Mouse (Mus musculus): Measurements from ENCODE around the gene Lrp3. TPM values are rescaled to one million over a fixed set of nuclear protein-coding genes. Genes with fewer than 3 reads are reported as not detected.

Gene Lrp3
- polyA plus RNA-seq, 1 experiment from 2014 or later, result 1.6 TPM

GRCm38 (mm10) chr7:35185889-35186569 is 29.3 kb downstream of the Lrp3 start, which contains the start of gene Slc7a10:
Slc7a10 (plus strand) TSS chr7:35186385.
- H3K4me3 ChIP-seq, result peak within 1 kb of the TSS; percentile 48
- peaks cover 19% of the 10 kb centered on the region for H3K4me1 ChIP-seq
- H3K27ac ChIP-seq (replicated peaks), result no peak within 1 kb of the TSS
- WGBS, result 2% methylated on average over 42 of the region's 43 CpGs
- peaks cover 16% of the 10 kb centered on the region for H3K9me3 ChIP-seq
- peaks cover 75% of the 10 kb centered on the region for H3K27me3 ChIP-seq (replicated peaks)
- ATAC-seq (ENCODE audit: extremely low read depth, insufficient number of reproducible peaks, low FRiP score, low TSS enrichment), result no peak
- peak within 1 kb of the TSS; percentile 81 for H3K4me2 ChIP-seq
- no peaks in the 10 kb centered on the region for H3K36me3 ChIP-seq
- H3K9ac ChIP-seq, result peak within 1 kb of the TSS; percentile 64

GRCm38 (mm10) chr7:35184833-35185724 is 30.2 kb downstream of the Lrp3 start:
- H3K4me1 ChIP-seq, result peaks cover 19% of the 10 kb centered on the region
- H3K4me2 ChIP-seq, result peak overlapping the region; percentile 81
- H3K9me3 ChIP-seq, result peaks cover 16% of the 10 kb centered on the region
- H3K4me3 ChIP-seq, result peak overlapping the region; percentile 48
- H3K27ac ChIP-seq (replicated peaks), result no peak overlapping the region
- 3% methylated on average over 54 of the region's 54 CpGs for WGBS
- H3K9ac ChIP-seq, result peak overlapping the region; percentile 64
- peaks cover 66% of the 10 kb centered on the region for H3K27me3 ChIP-seq (replicated peaks)
- H3K36me3 ChIP-seq, result no peaks in the 10 kb centered on the region
- no peak for ATAC-seq (ENCODE audit: extremely low read depth, insufficient number of reproducible peaks, low FRiP score, low TSS enrichment)

- Histone ChIP-seq H3K27ac (replicated peaks) (no peak overlapping the region), H3K9ac (no peak overlapping the region), H3K27me3 (replicated peaks) (peaks cover 32% of the 10 kb centered on the region), H3K4me3 (no peak overlapping the region), H3K9me3 (no peaks in the 10 kb centered on the region), H3K4me1 (peaks cover 6% of the 10 kb centered on the region; the same call in 1 of the 2 replicates), H3K4me2 (no peak overlapping the region), H3K36me3 (no peaks in the 10 kb centered on the region)
- WGBS, result 44% methylated on average over 18 of the region's 18 CpGs
- ATAC-seq (ENCODE audit: extremely low read depth, insufficient number of reproducible peaks, low FRiP score, low TSS enrichment), result no peak
These were observed 38.6 kb downstream of the Lrp3 start for GRCm38 (mm10) chr7:35176412-35177381.

- H3K27me3 ChIP-seq (replicated peaks), result peaks cover 43% of the 10 kb centered on the region
- H3K36me3 ChIP-seq, result no peaks in the 10 kb centered on the region
- H3K9ac ChIP-seq, result no peak overlapping the region
- no peak overlapping the region for H3K4me3 ChIP-seq
- no peak for ATAC-seq (ENCODE audit: extremely low read depth, insufficient number of reproducible peaks, low FRiP score, low TSS enrichment)
- 68% methylated on average over 4 of the region's 4 CpGs for WGBS
- H3K4me1 ChIP-seq, result peaks cover 6% of the 10 kb centered on the region; the same call in 1 of the 2 replicates
- H3K27ac ChIP-seq (replicated peaks), result no peak overlapping the region
- no peak overlapping the region for H3K4me2 ChIP-seq
- no peaks in the 10 kb centered on the region for H3K9me3 ChIP-seq
These were observed 39.8 kb downstream of the Lrp3 start for GRCm38 (mm10) chr7:35175533-35175932.

GRCm38 (mm10) chr7:35172519-35172918 is 42.8 kb downstream of the Lrp3 start:
- Histone ChIP-seq H3K27ac (replicated peaks) (no peak overlapping the region), H3K4me3 (no peak overlapping the region), H3K9me3 (no peaks in the 10 kb centered on the region), H3K9ac (peak overlapping the region; percentile 54; the same call in 1 of the 2 replicates), H3K27me3 (replicated peaks) (peaks cover 64% of the 10 kb centered on the region), H3K4me1 (peaks cover 6% of the 10 kb centered on the region; the same call in 1 of the 2 replicates), H3K36me3 (no peaks in the 10 kb centered on the region), H3K4me2 (peak overlapping the region; percentile 52; the same call in 1 of the 2 replicates)
- no peak for ATAC-seq (ENCODE audit: extremely low read depth, insufficient number of reproducible peaks, low FRiP score, low TSS enrichment)
- 65% methylated on average over 4 of the region's 4 CpGs for WGBS

GRCm38 (mm10) chr7:35171867-35172382 is 43.4 kb downstream of the Lrp3 start:
- H3K9ac ChIP-seq, result peak overlapping the region; percentile 54; the same call in 1 of the 2 replicates
- no peaks in the 10 kb centered on the region for H3K36me3 ChIP-seq
- ATAC-seq (ENCODE audit: extremely low read depth, insufficient number of reproducible peaks, low FRiP score, low TSS enrichment), result no peak
- H3K4me2 ChIP-seq, result peak overlapping the region; percentile 52
- 4% methylated on average over 15 of the region's 16 CpGs for WGBS
- H3K27me3 ChIP-seq (replicated peaks), result peaks cover 65% of the 10 kb centered on the region
- no peaks in the 10 kb centered on the region for H3K9me3 ChIP-seq
- peaks cover 6% of the 10 kb centered on the region; the same call in 1 of the 2 replicates for H3K4me1 ChIP-seq
- H3K27ac ChIP-seq (replicated peaks), result no peak overlapping the region
- H3K4me3 ChIP-seq, result no peak overlapping the region

- 10% methylated on average over 6 of the region's 6 CpGs for WGBS
- no peaks in the 10 kb centered on the region for H3K9me3 ChIP-seq
- H3K27me3 ChIP-seq (replicated peaks), result peaks cover 67% of the 10 kb centered on the region
- H3K36me3 ChIP-seq, result no peaks in the 10 kb centered on the region
- no peak overlapping the region for H3K4me3 ChIP-seq
- H3K4me1 ChIP-seq, result 0 out of 2 replicates have a peak, but pooled peaks cover 3% of the 10 kb centered on the region
- H3K9ac ChIP-seq, result no peak overlapping the region
- 0 out of 2 replicates have a peak, but pooled peaks have one; percentile 6 for ATAC-seq (ENCODE audit: extremely low read depth, insufficient number of reproducible peaks, low FRiP score, low TSS enrichment)
- no peak overlapping the region for H3K4me2 ChIP-seq
- no peak overlapping the region for H3K27ac ChIP-seq (replicated peaks)
These were observed 46.0 kb downstream of the Lrp3 start for GRCm38 (mm10) chr7:35169341-35169740.

- H3K36me3 ChIP-seq, result no peaks in the 10 kb centered on the region
- no peak overlapping the region for H3K4me2 ChIP-seq
- H3K9ac ChIP-seq, result no peak overlapping the region
- 0 out of 2 replicates have a peak, but pooled peaks cover 3% of the 10 kb centered on the region for H3K4me1 ChIP-seq
- no peak overlapping the region for H3K4me3 ChIP-seq
- no peak overlapping the region for H3K27ac ChIP-seq (replicated peaks)
- H3K9me3 ChIP-seq, result no peaks in the 10 kb centered on the region
- 65% methylated on average over 2 of the region's 2 CpGs for WGBS
- H3K27me3 ChIP-seq (replicated peaks), result peaks cover 60% of the 10 kb centered on the region
- no peak for ATAC-seq (ENCODE audit: extremely low read depth, insufficient number of reproducible peaks, low FRiP score, low TSS enrichment)
These were observed 47.4 kb downstream of the Lrp3 start for GRCm38 (mm10) chr7:35167925-35168324.

- Histone ChIP-seq H3K4me3 (no peak overlapping the region), H3K4me2 (no peak overlapping the region), H3K9ac (no peak overlapping the region), H3K27ac (replicated peaks) (no peak overlapping the region), H3K36me3 (no peaks in the 10 kb centered on the region), H3K27me3 (replicated peaks) (peaks cover 53% of the 10 kb centered on the region), H3K9me3 (no peaks in the 10 kb centered on the region), H3K4me1 (no peaks in the 10 kb centered on the region)
- WGBS, result 72% methylated on average over 5 of the region's 5 CpGs
- ATAC-seq (ENCODE audit: extremely low read depth, insufficient number of reproducible peaks, low FRiP score, low TSS enrichment), result no peak
These were observed 48.3 kb downstream of the Lrp3 start for GRCm38 (mm10) chr7:35166988-35167387.

- H3K4me2 ChIP-seq, result no peak overlapping the region
- 67% methylated on average over 6 of the region's 6 CpGs for WGBS
- ATAC-seq (ENCODE audit: extremely low read depth, insufficient number of reproducible peaks, low FRiP score, low TSS enrichment), result no peak
These were observed 51.2 kb downstream of the Lrp3 start for GRCm38 (mm10) chr7:35164131-35164530.

More at GRCm38 (mm10) chr7:35164131-35164530, 51.2 kb downstream of the Lrp3 start:
- Histone ChIP-seq H3K9ac (no peak overlapping the region), H3K27me3 (replicated peaks) (peaks cover 31% of the 10 kb centered on the region), H3K36me3 (no peaks in the 10 kb centered on the region), H3K9me3 (no peaks in the 10 kb centered on the region), H3K4me1 (no peaks in the 10 kb centered on the region), H3K4me3 (no peak overlapping the region), H3K27ac (replicated peaks) (no peak overlapping the region)

Measured in heart, embryonic 13.5 days (tissue).